Mouse (Mus musculus) activated CD4-positive, CD25-positive, alpha-beta regulatory T cell, adult 4 months (primary cell): ENCODE measurements around the gene Kif26a. TPM values are rescaled to one million over a fixed set of nuclear protein-coding genes. Genes with fewer than 3 reads are reported as not detected.

Source experiments
- ATAC-seq: one replicate; pipeline ENCODE4 v1.8.0; 2017
- polyA plus RNA-seq, 2 experiments: library from polyadenylated mRNA; unstranded; fragments of 100-300 nt; shearing (Covaris generic); gene quantifications; one replicate each; pipeline ENCODE4 v1.2.1; 2017

The Kif26a gene
- polyA plus RNA-seq, result not detected

GRCm38 (mm10) chr12:112145875-112146651 is at the start of gene Kif26a:
Gene Kif26a (plus strand): TSS chr12:112146208.
- no peak for ATAC-seq

- no peak for ATAC-seq
Measured at GRCm38 (mm10) chr12:112096733-112097117, 49.3 kb upstream of the Kif26a start.

DNA sequence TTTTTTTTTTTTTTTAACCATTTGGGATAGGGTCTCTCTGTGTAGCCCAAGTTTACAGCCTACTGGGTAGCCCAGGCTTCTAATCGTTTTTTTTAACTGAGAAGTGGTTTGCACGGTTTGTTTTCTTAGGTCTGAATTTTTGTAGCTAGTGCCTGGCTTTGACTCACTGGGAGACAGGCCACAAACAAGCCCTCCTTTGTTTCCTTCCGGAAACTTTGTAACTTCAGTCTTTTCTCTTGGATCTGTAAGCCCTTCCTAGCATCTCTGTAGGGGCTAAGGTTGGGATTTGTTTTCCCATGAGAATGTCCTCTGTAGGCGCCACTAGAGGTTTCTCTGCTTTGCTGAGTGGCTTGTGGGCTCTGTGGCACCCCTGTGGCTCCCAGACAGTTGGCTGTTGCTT is 45.9 kb upstream of the Kif26a start:
- ATAC-seq, result no peak

DNA sequence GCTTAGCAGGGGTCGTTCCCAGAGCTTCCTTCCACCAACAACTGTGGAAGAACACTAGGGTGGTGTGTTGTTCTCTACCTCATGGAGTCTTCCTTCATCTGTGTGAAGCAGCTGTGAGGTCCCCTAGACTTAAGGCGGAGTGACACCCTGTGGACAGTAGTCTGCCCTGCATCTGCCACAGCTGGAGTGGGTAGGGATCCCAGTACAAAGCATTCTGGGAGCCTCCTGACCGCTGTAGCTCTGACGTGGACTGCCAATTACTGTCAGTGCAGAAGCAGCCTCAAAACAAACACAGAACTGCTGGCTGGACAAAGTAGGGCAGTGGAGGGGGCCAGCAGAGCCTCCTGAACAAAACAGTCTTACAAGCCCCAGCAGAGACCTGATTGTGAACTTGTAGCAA is 45.0 kb upstream of the Kif26a start:
- no peak for ATAC-seq

GRCm38 (mm10) chr12:112103179-112103578 is 42.8 kb upstream of the Kif26a start:
- ATAC-seq, result no peak

DNA sequence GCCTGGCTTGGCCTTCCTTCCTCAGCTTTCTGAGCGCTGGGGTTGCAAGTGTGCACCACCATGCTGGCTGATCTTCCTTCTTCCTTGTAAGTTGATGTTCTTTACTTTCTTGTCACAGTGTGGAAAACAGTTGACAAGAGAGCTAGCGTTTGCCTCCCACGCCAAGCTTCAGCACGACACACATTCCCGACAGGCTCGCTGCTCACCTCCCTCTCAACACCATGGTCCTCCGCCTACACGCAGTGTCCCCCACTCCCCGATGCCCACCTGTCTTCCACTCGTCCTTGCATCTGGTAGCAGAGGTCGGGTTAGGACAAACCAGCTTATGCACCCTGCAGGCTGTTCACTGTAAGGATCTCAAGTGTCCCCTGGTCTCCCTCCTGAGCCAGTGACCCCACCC is 41.1 kb upstream of the Kif26a start:
- no peak for ATAC-seq

DNA sequence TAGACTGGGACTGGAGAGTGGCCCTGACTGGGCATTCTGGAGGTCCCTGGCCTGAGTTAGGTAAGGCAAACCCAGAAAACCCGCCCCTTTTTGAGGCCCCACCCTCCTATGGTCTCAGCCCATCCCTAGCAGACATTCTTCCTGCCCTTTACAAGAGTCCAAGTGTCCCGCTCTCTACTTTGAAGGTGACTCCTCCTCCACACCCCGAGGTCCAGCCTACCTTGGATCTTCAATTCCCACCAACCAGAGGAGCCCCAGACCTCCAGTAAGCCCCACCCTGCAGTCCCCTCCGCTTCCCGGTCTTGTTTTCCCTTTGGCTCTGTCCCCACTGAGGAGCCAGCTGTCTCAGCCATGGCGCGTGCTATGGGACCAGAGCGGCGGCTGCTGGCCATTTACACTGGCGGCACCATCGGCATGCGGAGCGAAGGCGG is 39.5 kb upstream of the Kif26a start, which contains the start of gene Aspg:
TSS of gene Aspg (plus strand) at position 139 of the 431 bp plus-strand sequence.
- ATAC-seq, result no peak

GRCm38 (mm10) chr12:112107685-112108084 is 38.3 kb upstream of the Kif26a start:
- ATAC-seq, result no peak

- no peak for ATAC-seq
Measured at GRCm38 (mm10) chr12:112108696-112109445, 37.1 kb upstream of the Kif26a start.

- ATAC-seq, result no peak
Measured at GRCm38 (mm10) chr12:112109701-112110100, 36.3 kb upstream of the Kif26a start.

DNA sequence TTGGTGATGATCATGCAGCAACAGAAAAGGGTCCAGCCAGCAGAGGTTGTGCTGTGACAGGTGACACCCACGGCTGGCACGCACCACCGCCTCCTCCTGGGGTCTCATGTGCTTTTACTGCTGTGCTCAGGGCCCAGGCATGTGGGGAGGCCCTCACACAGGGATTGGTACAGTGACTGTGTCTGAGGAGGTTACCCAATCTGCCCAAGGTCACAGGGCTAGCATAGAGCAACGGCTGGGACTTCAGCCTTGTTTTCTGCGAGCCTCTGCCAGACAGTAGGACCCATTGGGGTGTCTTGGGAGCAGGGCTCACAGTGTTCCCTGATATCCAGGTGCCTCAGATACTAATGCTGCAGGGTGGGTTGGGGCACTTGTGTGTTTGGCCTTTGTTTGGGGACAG is 34.7 kb upstream of the Kif26a start:
- ATAC-seq, result no peak

GRCm38 (mm10) chr12:112112235-112112634 is 33.8 kb upstream of the Kif26a start:
- ATAC-seq, result no peak

GRCm38 (mm10) chr12:112112686-112113396 is 33.2 kb upstream of the Kif26a start:
- no peak for ATAC-seq

DNA sequence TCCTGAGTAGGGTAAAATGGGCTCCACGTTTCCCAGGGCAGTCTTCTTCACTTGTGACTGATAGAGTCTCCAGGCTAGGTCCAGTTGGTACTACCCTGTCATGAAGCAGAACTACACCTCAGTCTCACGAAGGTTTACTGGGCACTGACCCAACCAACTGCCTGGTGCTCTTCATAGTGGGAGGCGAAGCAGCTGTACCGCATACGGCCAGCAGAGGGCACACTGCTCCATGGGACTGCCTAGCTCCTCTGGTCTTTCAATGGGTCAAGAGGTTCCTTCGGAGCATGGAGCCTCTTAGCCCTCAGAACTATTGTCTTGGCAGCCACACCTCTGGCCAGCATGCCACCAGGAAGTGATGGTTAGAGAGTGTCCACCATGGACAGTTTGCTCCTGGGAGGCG is 32.3 kb upstream of the Kif26a start:
- ATAC-seq, result peak; percentile 46

GRCm38 (mm10) chr12:112117006-112117405 is 29.0 kb upstream of the Kif26a start:
- no peak for ATAC-seq

DNA sequence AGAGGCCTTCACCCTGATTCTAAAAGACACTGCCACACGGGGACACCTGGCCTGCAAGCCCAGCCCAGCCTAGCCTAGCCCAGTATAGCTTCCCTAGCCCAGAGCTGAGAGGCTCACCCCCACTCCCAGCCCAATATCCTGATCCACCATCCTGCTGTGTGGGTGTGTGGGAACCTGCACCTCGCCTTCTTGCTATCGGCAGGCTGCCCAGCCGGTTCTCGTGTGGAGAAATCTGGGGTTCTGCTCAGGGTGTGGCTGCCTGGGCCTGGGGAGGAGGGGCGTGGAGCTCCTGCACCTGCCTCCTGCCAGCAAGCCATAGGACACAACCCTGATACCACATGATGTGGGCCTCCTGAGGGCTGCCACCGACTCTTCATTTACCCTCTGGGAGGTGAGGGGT is 28.4 kb upstream of the Kif26a start:
- ATAC-seq, result no peak

- ATAC-seq, result no peak
Measured at GRCm38 (mm10) chr12:112121188-112121587, 24.8 kb upstream of the Kif26a start.

- no peak for ATAC-seq
Measured at GRCm38 (mm10) chr12:112125903-112126302, 20.1 kb upstream of the Kif26a start.

- no peak for ATAC-seq
Measured at GRCm38 (mm10) chr12:112126931-112127635, 18.9 kb upstream of the Kif26a start.

- ATAC-seq, result no peak
Measured at GRCm38 (mm10) chr12:112128526-112128925, 17.5 kb upstream of the Kif26a start.

DNA sequence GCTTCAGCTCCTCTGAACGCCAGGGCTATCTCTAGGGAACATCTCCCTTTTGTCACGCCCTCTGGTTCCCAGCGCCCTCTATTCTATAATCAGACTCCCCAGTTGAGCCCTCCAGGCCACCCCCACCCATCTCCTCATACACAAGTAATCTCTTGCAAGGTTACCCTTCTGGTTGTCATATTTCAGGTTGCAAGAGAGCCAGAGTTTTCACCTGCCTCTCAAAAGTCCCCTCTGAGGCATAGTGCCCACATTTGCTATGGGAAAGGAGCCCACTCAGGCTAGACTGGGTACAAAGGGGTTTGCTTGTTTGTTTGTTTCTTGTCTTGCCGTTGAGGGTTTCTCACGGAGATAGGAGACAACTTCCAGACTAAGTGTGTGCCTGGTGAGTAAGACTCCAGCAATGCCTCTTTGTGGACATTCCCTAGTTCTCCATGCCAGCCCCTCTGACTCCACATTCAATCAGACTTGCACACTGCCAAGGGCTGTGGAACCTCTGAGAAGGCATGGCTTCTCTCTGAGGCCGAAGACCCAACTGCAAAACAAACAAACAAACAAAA is 16.6 kb upstream of the Kif26a start:
- ATAC-seq, result no peak

DNA sequence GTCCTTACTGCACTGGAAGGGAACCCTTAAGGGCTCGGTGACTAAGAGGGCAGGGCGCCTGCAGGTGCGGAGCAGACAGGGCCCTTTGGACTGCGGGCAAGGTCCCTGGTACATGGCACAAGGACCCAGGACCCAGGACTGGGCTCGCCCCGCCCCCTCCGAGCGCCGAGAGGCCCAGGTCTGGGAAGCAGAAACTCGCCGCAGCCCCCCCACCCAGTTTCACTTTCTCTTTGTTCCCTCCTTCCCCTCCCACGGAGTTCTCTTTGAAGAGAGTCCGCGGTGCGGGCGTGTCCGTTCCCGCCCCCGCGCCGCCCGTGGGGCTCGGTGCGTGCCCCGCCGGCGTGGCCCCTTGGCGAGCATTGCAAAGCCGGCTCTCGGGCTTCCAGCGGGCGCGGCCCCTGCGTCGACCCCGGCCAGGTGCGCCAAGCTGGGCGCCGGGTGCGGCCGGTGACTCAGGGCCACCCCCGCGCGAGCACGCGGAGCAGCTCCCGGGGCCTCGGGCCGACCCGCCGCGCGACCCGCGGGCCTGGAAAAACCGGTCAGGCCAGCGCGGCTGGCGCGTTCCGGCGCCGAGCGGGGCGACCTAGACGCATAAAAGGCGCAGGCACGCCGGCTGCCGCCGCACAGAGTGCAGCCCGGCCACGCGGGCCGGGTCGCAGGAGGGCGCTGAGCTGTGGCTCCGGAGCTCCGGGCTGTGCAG is 15.7 kb upstream of the Kif26a start:
- peak; percentile 78 for ATAC-seq
